Mouse (Mus musculus): ENCODE measurements around the gene Diaph3.

DNA sequence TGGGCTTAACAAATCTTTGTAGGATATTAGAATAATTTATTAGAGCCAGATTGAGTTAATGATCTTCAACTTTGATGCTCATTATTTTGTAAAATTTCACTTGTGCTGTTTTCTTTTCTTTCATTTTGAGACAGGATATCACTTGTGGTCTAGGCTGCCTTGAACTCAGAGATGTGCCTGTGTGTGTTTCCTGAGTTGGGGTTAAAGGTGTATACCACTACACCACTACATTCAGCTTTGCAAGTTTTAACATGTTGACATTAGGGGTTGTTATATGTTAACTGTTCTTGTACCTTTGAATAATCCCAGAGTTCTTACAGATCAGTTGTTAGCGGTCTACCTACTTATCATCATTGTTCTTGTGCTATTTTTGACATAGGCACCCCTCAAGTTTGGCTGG, 404.4 kb downstream of the Diaph3 start:
- TF ChIP-seq CTCF (IDR thresholded peaks at IDR 0.05; ENCODE audit: extremely low read depth, insufficient read depth, insufficient read length, insufficient replicate concordance) (no peak), POLR2A (IDR thresholded peaks at IDR 0.05; ENCODE audit: low read depth, low read length) (no peak)
